Mouse (Mus musculus) yolk sac, embryonic 10.5 days (tissue): ENCODE measurements at regions not wholly inside any gene's neighbourhood (a gene's known extent, or its start where the extent isn't known, plus 50 kb on each side); places are given as distances from the start of the nearest gene placed in this dataset.

Experiments
- DNase-seq: peaks from one replicate; pipeline ENCODE4 v3.0.0-alpha.2; 2017; ENCODE audit warnings: low spot score

GRCm38 (mm10) chr9:84673327-84673726 is 639.2 kb upstream of the Gm11114 start:
- no peak for DNase-seq

- no peak for DNase-seq
These were observed 634.2 kb upstream of the Gm11114 start for GRCm38 (mm10) chr9:84678416-84678815.

GRCm38 (mm10) chr9:84718615-84719191 is 593.9 kb upstream of the Gm11114 start:
- no peak for DNase-seq

GRCm38 (mm10) chr9:84719396-84719795 is 593.2 kb upstream of the Gm11114 start:
- no peak for DNase-seq

GRCm38 (mm10) chr9:84720454-84720853 is 592.1 kb upstream of the Gm11114 start:
- no peak for DNase-seq

- no peak for DNase-seq
These were observed 573.3 kb upstream of the Gm11114 start for GRCm38 (mm10) chr9:84739266-84739665.

DNA sequence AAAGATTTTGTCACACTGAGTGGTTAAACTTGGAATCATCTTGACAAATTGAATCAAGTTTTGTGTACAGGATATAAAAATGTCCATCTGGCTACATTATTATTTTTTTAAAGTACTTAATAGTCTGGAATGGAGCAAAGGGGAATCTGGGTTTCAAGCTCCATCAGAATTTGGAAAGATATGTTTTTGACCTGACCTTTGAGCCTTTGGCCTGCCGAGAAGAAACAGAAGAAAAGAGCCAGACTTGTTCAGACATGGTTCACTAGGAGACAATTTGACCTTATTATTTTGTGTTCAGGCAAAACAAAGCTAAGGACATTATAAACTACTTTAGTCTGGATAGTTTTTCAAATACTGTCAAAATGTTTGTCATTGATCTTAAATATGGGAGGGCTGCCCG is 572.2 kb upstream of the Gm11114 start:
- DNase-seq: no peak

GRCm38 (mm10) chr9:84754332-84754731 is 558.2 kb upstream of the Gm11114 start:
- DNase-seq: no peak

GRCm38 (mm10) chr9:84754828-84755227 is 557.7 kb upstream of the Gm11114 start:
- DNase-seq: no peak

- DNase-seq: no peak
These were observed 538.2 kb upstream of the Gm11114 start for GRCm38 (mm10) chr9:84774348-84774747.

- DNase-seq: no peak
These were observed 537.4 kb upstream of the Gm11114 start for GRCm38 (mm10) chr9:84775190-84775589.

GRCm38 (mm10) chr9:84779125-84779524 is 533.4 kb upstream of the Gm11114 start:
- no peak for DNase-seq

- DNase-seq: no peak
These were observed 486.8 kb upstream of the Gm11114 start for GRCm38 (mm10) chr9:84825768-84826167.

GRCm38 (mm10) chr9:84828934-84829333 is 483.6 kb upstream of the Gm11114 start:
- DNase-seq: no peak

- DNase-seq: no peak
These were observed 481.9 kb upstream of the Gm11114 start for GRCm38 (mm10) chr9:84830639-84831038.

DNA sequence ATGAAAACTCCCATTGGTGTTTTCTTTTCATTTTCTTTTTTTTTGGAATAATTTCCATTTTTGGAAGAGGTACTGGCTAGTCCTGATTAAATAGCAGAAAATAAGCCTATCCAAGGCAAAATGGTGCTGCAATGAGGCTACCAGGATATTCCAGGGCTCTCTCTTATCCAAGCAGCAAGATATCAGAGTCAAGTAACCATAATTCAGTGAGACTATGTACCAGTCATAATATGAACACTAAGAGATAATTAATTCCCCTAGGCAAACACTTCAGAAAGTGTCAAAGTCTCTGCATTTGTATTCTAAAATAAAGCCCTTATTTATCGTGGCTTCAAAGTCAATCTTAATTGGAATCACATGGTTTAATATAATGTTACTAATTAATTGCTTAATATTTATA is 475.1 kb upstream of the Gm11114 start:
- DNase-seq: no peak

DNA sequence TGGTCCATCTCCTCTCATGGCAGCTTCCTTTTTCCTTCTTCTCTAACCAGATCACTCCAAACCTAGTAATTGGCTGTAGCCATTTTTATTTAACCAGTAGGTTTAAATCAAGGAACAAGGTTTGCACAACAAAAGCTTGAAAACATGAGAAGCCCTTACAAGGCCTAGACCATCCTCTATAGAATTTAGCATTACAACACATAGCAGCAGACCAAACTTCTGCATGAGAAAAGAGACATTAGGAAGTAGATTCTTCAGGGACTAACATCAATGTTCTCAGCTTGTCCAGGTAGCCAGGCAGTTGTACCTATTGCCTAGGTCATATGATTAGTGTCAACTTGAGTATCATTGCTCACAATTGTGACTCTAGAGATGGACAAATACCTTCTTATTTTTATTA is 468.6 kb upstream of the Gm11114 start:
- DNase-seq: no peak

- no peak for DNase-seq
These were observed 451.0 kb upstream of the Gm11114 start for GRCm38 (mm10) chr9:84861600-84861999.

- DNase-seq: no peak
These were observed 449.1 kb upstream of the Gm11114 start for GRCm38 (mm10) chr9:84863431-84863830.

- no peak for DNase-seq
These were observed 418.4 kb upstream of the Gm11114 start for GRCm38 (mm10) chr9:84894148-84894547.

GRCm38 (mm10) chr9:84896073-84896472 is 416.5 kb upstream of the Gm11114 start:
- DNase-seq: no peak

GRCm38 (mm10) chr9:84900643-84901042 is 411.9 kb upstream of the Gm11114 start:
- DNase-seq: no peak

GRCm38 (mm10) chr9:84906244-84906643 is 406.3 kb upstream of the Gm11114 start:
- DNase-seq: no peak

DNA sequence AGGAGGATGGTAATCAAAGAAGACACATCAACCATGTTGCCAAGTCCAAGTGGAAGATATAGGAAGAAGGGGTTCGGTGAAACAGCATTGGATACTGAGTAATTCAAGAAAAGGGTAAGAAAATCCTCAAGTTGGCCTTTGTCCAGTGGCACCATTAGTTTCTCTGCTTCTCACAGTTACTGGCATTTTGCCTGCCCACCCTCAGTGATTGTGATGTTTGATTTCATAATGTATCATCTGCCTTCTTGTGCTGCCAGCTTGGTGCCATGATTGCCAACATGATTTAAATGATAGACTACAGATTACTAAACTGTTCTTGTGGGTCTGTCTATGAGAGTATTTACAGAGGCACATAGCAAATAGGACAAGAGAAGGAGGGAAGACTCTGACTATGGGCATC is 399.3 kb upstream of the Gm11114 start:
- no peak for DNase-seq

DNA sequence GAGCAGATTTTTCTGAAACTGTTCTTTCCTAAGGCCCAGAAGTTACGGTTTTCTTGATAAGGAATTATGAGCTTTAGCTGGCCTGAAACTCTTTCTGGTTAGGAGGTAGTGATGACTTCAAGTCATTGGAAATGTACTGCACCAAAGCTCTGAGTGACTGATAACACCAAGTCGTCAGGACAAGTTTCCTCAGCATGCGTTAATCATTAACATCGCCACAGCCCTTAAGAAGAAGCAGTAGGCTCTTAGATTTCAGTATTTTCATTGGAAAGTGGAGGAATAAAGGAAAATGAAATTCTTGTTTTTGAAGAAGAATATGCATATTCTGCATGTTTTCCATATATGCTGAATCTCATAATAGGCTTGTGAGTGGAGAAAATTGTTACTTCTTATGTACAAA is 390.3 kb upstream of the Gm11114 start:
- DNase-seq: peak; percentile 35
